Mouse (Mus musculus) liver, embryonic 11.5 days (tissue): ENCODE data around the gene Crxos. TPM values are rescaled to one million over a fixed set of nuclear protein-coding genes. Genes with fewer than 3 reads are reported as not detected.

Experiments
- ATAC-seq: fragments of 200-750 bp; cut with Nextera tagmentation; replicated peaks from 2 replicates; pipeline ENCODE4 v1.8.0; 2017; ENCODE audit warnings: moderate number of reproducible peaks, mild to moderate bottlenecking, moderate TSS enrichment, moderate library complexity; ENCODE audit not compliant: low FRiP score
- DNase-seq: peaks from one replicate; pipeline ENCODE4 v3.0.0-alpha.2; 2017; ENCODE audit warnings: low spot score
- H3K27ac ChIP-seq: fragments of 300-500 bp; sonication (generic); 2 replicates; pipeline ENCODE4 v1.5.1; 2014; ENCODE audit warnings: mild to moderate bottlenecking, low read depth, low read length, control low read depth
- H3K27me3 ChIP-seq: fragments of 300-500 bp; sonication (generic); replicated peaks from 2 replicates; pipeline ENCODE4 v1.6.1; 2014; ENCODE audit warnings: low read length, mixed read lengths; ENCODE audit not compliant: control insufficient read depth, insufficient read depth
- H3K36me3 ChIP-seq: fragments of 300-500 bp; sonication (generic); 2 replicates; pipeline ENCODE4 v1.6.1; 2014; ENCODE audit warnings: mild to moderate bottlenecking, low read length, moderate library complexity, mixed read lengths; ENCODE audit not compliant: control insufficient read depth, insufficient read depth
- H3K4me1 ChIP-seq: fragments of 300-500 bp; sonication (generic); replicated peaks from 2 replicates; pipeline ENCODE4 v1.6.1; 2014; ENCODE audit warnings: low read length, mixed read lengths; ENCODE audit not compliant: control insufficient read depth, insufficient read depth
- H3K4me2 ChIP-seq: fragments of 300-500 bp; sonication (generic); 2 replicates; pipeline ENCODE4 v1.6.1; 2014; ENCODE audit warnings: mild to moderate bottlenecking, control low read depth, moderate library complexity
- H3K4me3 ChIP-seq: fragments of 300-500 bp; sonication (generic); 2 replicates; pipeline ENCODE4 v1.5.1; 2014; ENCODE audit warnings: low read depth, low read length, control low read depth
- H3K9ac ChIP-seq: fragments of 300-500 bp; sonication (generic); 2 replicates; pipeline ENCODE4 v1.6.1; 2014; ENCODE audit warnings: low read depth, low read length, control low read depth
- H3K9me3 ChIP-seq: fragments of 300-500 bp; sonication (generic); 2 replicates; pipeline ENCODE4 v1.6.1; 2016; ENCODE audit warnings: low read length, inconsistent platforms, mixed read lengths; ENCODE audit not compliant: control insufficient read depth
- WGBS: fragments of 180-500 bp; shearing (Covaris S2); extraction: QIAGEN DNeasy Blood & Tissue Kit; methylation state at CpG from one replicate; pipeline ENCODE4 v1.1.7; 2014; 5-methylcytosine and 5-hydroxymethylcytosine counted together
- polyA plus RNA-seq: library from polyadenylated mRNA; unstranded; fragments of >200 nt; fragmentation: Nextera tagmentation; extraction: Ambion mirVana; gene quantifications from 2 replicates; pipeline ENCODE4 v1.2.1, GENCODE M21; 2014

Crxos gene
- polyA plus RNA-seq, 1 experiment from 2014 or later = not detected

- Histone ChIP-seq H3K36me3 (peaks cover 20% of the 10 kb centered on the region; the same call in 1 of the 2 replicates), H3K9ac (no peak overlapping the region), H3K27me3 (no peaks in the 10 kb centered on the region), H3K27ac (no peak overlapping the region), H3K4me1 (peaks cover 19% of the 10 kb centered on the region), H3K9me3 (no peaks in the 10 kb centered on the region), H3K4me3 (no peak overlapping the region), H3K4me2 (no peak overlapping the region)
- DNase-seq (no peak), ATAC-seq (no peak)
- WGBS = 80% methylated on average over 3 of the region's 3 CpGs
Measured at GRCm38 (mm10) chr7:15916134-15916723, 33.8 kb downstream of the Crxos start.

GRCm38 (mm10) chr7:15916996-15917395, 34.6 kb downstream of the Crxos start:
- H3K27ac ChIP-seq = no peak overlapping the region
- DNase-seq (no peak), ATAC-seq (no peak)
- peaks cover 22% of the 10 kb centered on the region for H3K4me1 ChIP-seq
- no peaks in the 10 kb centered on the region for H3K27me3 ChIP-seq
- H3K9me3 ChIP-seq = no peaks in the 10 kb centered on the region
- H3K4me3 ChIP-seq = no peak overlapping the region
- H3K36me3 ChIP-seq = peaks cover 20% of the 10 kb centered on the region; the same call in 1 of the 2 replicates
- H3K4me2 ChIP-seq = no peak overlapping the region
- 90% methylated on average over 4 of the region's 4 CpGs for WGBS
- H3K9ac ChIP-seq = no peak overlapping the region

- Histone ChIP-seq H3K9ac (no peak overlapping the region), H3K36me3 (peaks cover 20% of the 10 kb centered on the region; the same call in 1 of the 2 replicates), H3K4me3 (no peak overlapping the region), H3K4me1 (peaks cover 30% of the 10 kb centered on the region), H3K9me3 (no peaks in the 10 kb centered on the region), H3K27ac (no peak overlapping the region), H3K27me3 (no peaks in the 10 kb centered on the region), H3K4me2 (no peak overlapping the region)
- no peak for DNase-seq
- ATAC-seq = no peak
Measured at GRCm38 (mm10) chr7:15918371-15918770, 36.0 kb downstream of the Crxos start.

- ATAC-seq (no peak), DNase-seq (no peak)
- H3K4me1 ChIP-seq = peaks cover 30% of the 10 kb centered on the region
- 94% methylated on average over 9 of the region's 9 CpGs for WGBS
- no peaks in the 10 kb centered on the region for H3K9me3 ChIP-seq
- H3K4me3 ChIP-seq = peak overlapping the region; percentile 78
- peaks cover 20% of the 10 kb centered on the region; the same call in 1 of the 2 replicates for H3K36me3 ChIP-seq
- no peak overlapping the region for H3K9ac ChIP-seq
- peak overlapping the region; percentile 93 for H3K4me2 ChIP-seq
- H3K27me3 ChIP-seq = no peaks in the 10 kb centered on the region
- no peak overlapping the region for H3K27ac ChIP-seq
Measured at GRCm38 (mm10) chr7:15919947-15920346, 37.5 kb downstream of the Crxos start.

GRCm38 (mm10) chr7:15920645-15921190, 38.3 kb downstream of the Crxos start:
- Histone ChIP-seq H3K27ac (peak overlapping the region; percentile 25; the same call in 1 of the 2 replicates), H3K4me2 (peak overlapping the region; percentile 93), H3K4me3 (peak overlapping the region; percentile 78), H3K4me1 (peaks cover 30% of the 10 kb centered on the region), H3K9ac (peak overlapping the region; percentile 90), H3K9me3 (no peaks in the 10 kb centered on the region), H3K36me3 (peaks cover 20% of the 10 kb centered on the region; the same call in 1 of the 2 replicates), H3K27me3 (no peaks in the 10 kb centered on the region)
- WGBS = 70% methylated on average over 6 of the region's 6 CpGs
- no peak for DNase-seq
- ATAC-seq = no peak

GRCm38 (mm10) chr7:15921796-15922195, 39.4 kb downstream of the Crxos start:
- ATAC-seq (peak; percentile 44), DNase-seq (peak; percentile 53)
- Histone ChIP-seq H3K4me3 (peak overlapping the region; percentile 78), H3K4me2 (peak overlapping the region; percentile 93), H3K9me3 (no peaks in the 10 kb centered on the region), H3K36me3 (peaks cover 19% of the 10 kb centered on the region; the same call in 1 of the 2 replicates), H3K27ac (peak overlapping the region; percentile 70), H3K9ac (peak overlapping the region; percentile 90), H3K4me1 (peaks cover 30% of the 10 kb centered on the region), H3K27me3 (no peaks in the 10 kb centered on the region)
- WGBS = 0% methylated on average over 10 of the region's 10 CpGs

GRCm38 (mm10) chr7:15922220-15922773, 39.9 kb downstream of the Crxos start, which contains the start of gene Selenow:
Selenow (minus strand) TSS chr7:15922402.
- H3K9me3 ChIP-seq = no peaks in the 10 kb centered on the region
- peak within 1 kb of the TSS; percentile 90 for H3K9ac ChIP-seq
- peaks cover 17% of the 10 kb centered on the region; the same call in 1 of the 2 replicates for H3K36me3 ChIP-seq
- H3K4me3 ChIP-seq = peak within 1 kb of the TSS; percentile 78
- DNase-seq = peak; percentile 92
- ATAC-seq = peak; percentile 94
- H3K27me3 ChIP-seq = no peaks in the 10 kb centered on the region
- peaks cover 30% of the 10 kb centered on the region for H3K4me1 ChIP-seq
- under 1% methylated on average over 33 of the region's 33 CpGs for WGBS
- H3K4me2 ChIP-seq = peak within 1 kb of the TSS; percentile 93
- H3K27ac ChIP-seq = peak within 1 kb of the TSS; percentile 70

GRCm38 (mm10) chr7:15929910-15930309, 47.5 kb downstream of the Crxos start:
- ATAC-seq = peak; percentile 86

More at GRCm38 (mm10) chr7:15929910-15930309, 47.5 kb downstream of the Crxos start:
- Histone ChIP-seq H3K27ac (no peak overlapping the region), H3K36me3 (no peaks in the 10 kb centered on the region), H3K4me2 (no peak overlapping the region), H3K27me3 (no peaks in the 10 kb centered on the region), H3K4me1 (no peaks in the 10 kb centered on the region), H3K9me3 (no peaks in the 10 kb centered on the region), H3K9ac (no peak overlapping the region), H3K4me3 (no peak overlapping the region)
- no peak for DNase-seq
- WGBS = 19% methylated on average over 4 of the region's 4 CpGs
